Mouse (Mus musculus) adrenal gland, postnatal 14 days (tissue): ENCODE measurements around the gene Arhgap20. TPM values are rescaled to one million over a fixed set of nuclear protein-coding genes. Genes with fewer than 3 reads are reported as not detected.
A peak's percentile ranks its signal among the peaks of the same experiment; 100 is the strongest.

Experiments
- DNase-seq: peaks from one replicate; pipeline ENCODE4 v3.0.0; 2021; ENCODE audit warnings: mixed read lengths
- total RNA-seq: library from RNA; stranded (reverse); gene quantifications from 2 replicates; pipeline ENCODE4 v1.2.3, GENCODE M21; 2021

The Arhgap20 gene
- total RNA-seq, 1 experiment from 2014 or later, result 2.7 TPM

- peak; percentile 35 for DNase-seq
Measured at GRCm38 (mm10) chr9:51799156-51799555, 34.0 kb downstream of the Arhgap20 start.

DNA sequence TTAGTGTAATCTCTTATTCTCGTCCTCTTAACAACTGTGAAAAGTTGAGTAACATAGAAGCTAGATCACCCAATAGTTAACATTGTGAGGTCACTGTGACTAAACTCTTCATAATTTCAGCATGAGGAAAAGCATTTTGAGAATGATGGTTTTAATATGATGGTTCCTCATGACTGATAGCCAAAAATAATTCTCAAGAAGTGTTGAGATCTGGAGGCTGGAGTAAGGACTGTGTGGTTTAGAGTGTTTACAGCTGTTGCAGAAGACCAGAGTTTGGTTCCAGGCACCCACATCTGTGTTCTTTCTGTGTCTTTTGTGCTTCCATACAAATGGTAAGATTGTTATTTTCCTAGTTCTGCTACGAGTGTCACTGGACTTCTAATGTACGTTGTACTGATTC lies 42.1 kb downstream of the Arhgap20 start:
- DNase-seq, result no peak

DNA sequence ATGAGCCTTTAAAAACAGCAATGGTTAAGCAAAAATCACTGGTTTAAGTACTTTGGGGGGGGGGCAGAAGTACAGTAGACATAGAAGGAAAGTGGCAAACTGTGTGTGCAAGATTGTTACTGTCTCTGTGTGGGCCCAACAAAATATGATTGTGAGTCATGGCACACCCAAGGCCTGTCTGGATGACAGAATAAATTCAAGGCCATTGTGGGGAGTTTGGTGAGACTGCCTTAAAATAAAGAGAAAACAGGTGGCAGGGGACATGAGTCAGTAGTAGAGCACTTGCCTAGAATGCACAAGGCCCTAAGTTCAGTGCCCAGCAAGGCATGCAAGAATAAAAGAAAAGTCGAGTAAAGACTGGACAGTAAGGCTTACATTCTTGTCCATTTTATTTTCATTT lies 47.8 kb downstream of the Arhgap20 start:
- peak; percentile 44 for DNase-seq

DNA sequence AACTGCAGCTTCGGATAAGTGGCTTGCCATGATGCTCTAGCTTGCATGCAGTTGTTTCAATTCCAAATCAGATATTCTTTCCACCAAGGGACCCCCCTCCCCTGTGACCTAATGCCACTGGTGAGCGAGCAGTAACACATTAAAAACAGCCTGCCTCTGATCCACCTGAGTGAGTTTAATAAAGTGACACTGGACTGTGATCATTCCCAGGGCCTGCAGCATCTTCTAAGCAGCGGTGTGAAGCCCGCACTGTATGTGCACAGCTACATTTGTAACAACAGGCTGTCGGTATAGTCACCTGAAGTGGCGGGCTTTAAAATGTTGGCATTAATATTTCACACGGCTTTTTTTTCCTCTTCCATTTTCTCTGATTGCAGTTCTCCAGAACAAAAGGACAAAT lies 59.4 kb downstream of the Arhgap20 start:
- DNase-seq, result no peak

DNA sequence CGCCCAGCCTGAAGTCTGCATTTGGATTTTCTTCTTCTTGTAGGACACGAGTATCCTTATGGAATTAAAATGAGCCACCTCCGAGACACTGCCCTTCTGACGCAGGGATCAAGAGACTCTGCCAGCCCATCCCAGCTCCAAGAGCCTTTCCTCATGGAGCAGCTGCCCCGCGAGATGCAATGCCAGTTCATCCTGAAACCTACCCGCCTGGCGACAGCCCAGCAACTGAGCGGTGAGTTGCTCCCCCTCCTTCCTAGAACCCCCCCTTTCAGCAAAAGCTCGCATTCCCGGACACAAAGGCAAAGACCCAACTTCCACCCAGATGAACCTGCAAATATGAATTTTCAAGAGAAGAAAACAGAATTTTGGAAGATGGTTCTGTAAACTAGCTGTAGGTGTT lies 66.5 kb downstream of the Arhgap20 start:
- no peak for DNase-seq

DNA sequence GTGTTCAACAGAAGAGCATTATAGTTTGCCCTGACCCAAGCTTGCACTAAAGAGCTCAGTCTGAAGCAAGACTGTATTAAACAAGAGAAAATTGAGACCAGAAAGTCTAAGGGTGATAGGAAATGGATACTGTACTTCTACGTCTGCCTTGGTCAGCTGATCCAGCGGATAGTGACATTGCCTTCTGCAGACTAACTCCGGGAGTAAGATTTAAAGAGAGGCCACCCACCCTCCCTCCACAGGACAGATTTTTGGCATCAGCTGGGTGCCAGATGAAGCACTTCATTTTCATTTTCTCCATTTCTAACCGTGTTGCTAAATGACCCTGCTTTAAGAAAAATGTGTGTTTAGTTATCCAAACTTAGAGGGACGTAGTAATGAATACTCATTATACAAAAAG lies 67.2 kb downstream of the Arhgap20 start:
- no peak for DNase-seq

- no peak for DNase-seq
Measured at GRCm38 (mm10) chr9:51837716-51838115, 72.6 kb downstream of the Arhgap20 start.

GRCm38 (mm10) chr9:51843216-51843615 lies 78.1 kb downstream of the Arhgap20 start:
- peak; percentile 63 for DNase-seq

GRCm38 (mm10) chr9:51845796-51846195 lies 80.7 kb downstream of the Arhgap20 start:
- DNase-seq, result no peak

- no peak for DNase-seq
Measured at GRCm38 (mm10) chr9:51853772-51854171, 88.6 kb downstream of the Arhgap20 start.

- no peak for DNase-seq
Measured at GRCm38 (mm10) chr9:51864273-51864672, 99.1 kb downstream of the Arhgap20 start.

GRCm38 (mm10) chr9:51866634-51867033 lies 101.5 kb downstream of the Arhgap20 start:
- no peak for DNase-seq

DNA sequence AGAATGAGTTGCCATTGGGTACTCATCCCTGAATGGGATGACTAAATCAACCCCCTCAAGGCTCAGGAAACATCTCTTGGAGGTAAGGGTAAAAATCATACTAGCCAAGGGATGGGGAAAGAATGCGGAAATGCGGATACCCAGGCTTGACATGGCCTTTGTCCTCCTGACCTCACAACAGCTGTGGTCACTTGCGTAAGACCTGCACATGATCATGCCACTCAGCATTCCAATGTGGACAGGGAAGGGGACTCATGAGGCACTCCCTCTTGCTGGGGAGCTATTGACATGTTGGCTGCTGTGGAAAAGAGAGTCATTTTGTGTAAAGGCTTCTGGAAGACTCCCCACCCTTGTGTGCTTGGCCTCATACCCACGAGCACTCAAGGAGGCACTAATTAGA lies 103.9 kb downstream of the Arhgap20 start:
- DNase-seq, result peak; percentile 35

DNA sequence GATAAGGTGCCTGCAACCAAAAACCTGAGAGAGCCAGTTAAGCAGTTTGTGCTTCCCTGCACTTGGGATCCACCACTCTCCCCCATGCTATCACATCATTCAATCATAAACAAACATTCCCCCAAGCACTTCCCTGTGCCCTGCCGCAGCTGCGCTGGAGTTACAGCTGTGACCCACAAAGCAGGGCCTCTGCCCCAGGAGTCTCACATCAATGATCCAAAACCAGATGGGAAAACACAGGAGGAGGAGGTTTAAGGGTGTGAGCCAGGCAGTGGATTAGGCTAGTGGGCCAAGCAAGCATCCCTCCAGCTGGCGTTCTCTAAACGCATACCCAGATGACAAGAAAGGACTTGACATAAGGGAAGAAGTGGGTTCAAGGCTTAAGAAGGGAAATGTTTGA lies 109.2 kb downstream of the Arhgap20 start:
- DNase-seq, result no peak

DNA sequence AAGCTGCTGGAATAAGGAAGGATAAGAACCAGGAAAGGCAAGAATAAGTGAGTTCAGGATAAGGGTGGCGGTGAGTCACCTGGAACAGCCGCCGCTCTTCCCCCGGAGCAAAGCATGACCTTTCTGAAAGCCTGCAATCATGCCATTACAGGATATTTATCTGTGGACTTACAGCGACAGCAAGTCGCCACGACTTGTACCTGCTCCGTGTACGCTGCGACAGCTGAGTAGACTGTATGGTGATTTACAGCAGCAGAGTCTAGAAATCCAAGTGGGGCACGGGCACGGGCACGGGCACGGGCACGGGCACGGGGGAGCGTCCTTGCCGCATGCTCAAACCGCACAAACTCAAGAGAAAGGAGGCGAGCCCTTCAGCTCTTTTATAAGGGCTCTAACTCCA lies 110.4 kb downstream of the Arhgap20 start:
- peak; percentile 44 for DNase-seq

DNA sequence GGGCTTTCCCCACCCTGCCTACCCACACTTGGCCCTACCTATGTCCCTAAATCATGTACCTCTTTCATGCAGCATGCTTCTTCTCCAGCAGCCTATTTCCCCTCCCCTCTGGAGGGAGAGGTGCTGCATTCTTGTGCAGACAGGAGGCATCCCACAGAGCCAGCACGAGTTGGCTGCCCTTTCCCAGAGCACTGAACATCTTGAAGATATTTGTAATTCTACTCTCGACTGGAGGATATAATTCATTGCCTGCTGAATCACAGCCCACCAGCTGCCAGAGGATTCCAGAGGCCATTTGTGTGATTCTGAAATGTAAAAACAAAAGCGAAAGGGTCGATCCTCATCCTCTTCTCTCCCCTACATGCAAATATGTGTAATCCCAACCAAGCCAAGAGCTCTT lies 116.2 kb downstream of the Arhgap20 start:
- peak; percentile 41 for DNase-seq

GRCm38 (mm10) chr9:51881881-51882280 lies 116.7 kb downstream of the Arhgap20 start:
- peak; percentile 58 for DNase-seq

GRCm38 (mm10) chr9:51883319-51883718 lies 118.2 kb downstream of the Arhgap20 start:
- DNase-seq, result peak; percentile 73

DNA sequence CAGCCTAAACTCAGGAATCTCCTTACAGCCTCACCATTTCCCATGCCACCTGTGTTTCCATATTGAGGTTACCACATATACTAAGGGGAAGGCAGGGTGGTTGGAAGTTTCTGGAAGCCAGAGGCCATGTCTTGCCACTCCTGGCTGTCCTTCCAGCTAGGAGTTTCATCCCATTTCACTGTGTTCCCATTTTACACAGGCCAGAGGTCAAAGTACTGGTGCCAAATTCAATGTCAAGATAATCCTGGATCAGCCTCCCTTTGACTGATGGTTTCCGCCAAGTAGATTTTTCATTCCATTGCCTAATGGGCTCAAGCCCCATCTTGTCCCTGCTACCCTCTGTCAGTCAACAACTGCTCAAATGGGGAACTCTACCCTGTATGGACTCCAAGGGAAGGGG lies 127.8 kb downstream of the Arhgap20 start:
- no peak for DNase-seq

Other genes starting within 250 kb of the Arhgap20 start
- 2,022 and 2,175 TPM in 2 replicates for gene Fdx1, start 198.2 kb downstream of the Arhgap20 start, total RNA-seq